Mouse (Mus musculus): ENCODE measurements around the gene Sbno1.
"Not testable (repeated sequence)": the region's sequence is repeated elsewhere in the genome, so short reads cannot be mapped to it uniquely, and the experiment has no call there.

The Sbno1 gene

GRCm38 (mm10) chr5:124349196-124349595, 76.6 kb downstream of the Sbno1 start:
- in situ Hi-C loops (cut with MboI, MseI), result no loop called here

GRCm38 (mm10) chr5:124342897-124343296, 82.9 kb downstream of the Sbno1 start:
- in situ Hi-C loops (cut with MboI, MseI), result no loop called here

- in situ Hi-C loops (cut with MboI, MseI), result not testable (repeated sequence)
Observed at GRCm38 (mm10) chr5:124341753-124342339, 84.0 kb downstream of the Sbno1 start.

- in situ Hi-C loops (cut with MboI, MseI), result loop anchor here in 1 of 2 experiments (10.0 kb wide), 1 partner anchor 376 kb away; no protein-coding TSS in a partner anchor
Observed at GRCm38 (mm10) chr5:124338791-124339190, 87.0 kb downstream of the Sbno1 start.

GRCm38 (mm10) chr5:124337909-124338308, 87.9 kb downstream of the Sbno1 start:
- in situ Hi-C loops (cut with MboI, MseI), result loop anchor here in 1 of 2 experiments (10.0 kb wide), 1 partner anchor 377 kb away; no protein-coding TSS in a partner anchor

- in situ Hi-C loops (cut with MboI, MseI), result loop anchor here in 1 of 2 experiments (10.0 kb wide), 1 partner anchor 378 kb away; no protein-coding TSS in a partner anchor
Observed at GRCm38 (mm10) chr5:124337103-124337502, 88.7 kb downstream of the Sbno1 start.

GRCm38 (mm10) chr5:124334392-124334791, 91.4 kb downstream of the Sbno1 start:
- in situ Hi-C loops (cut with MboI, MseI), result loop anchor here in 1 of 2 experiments (10.0 kb wide), 1 partner anchor 380 kb away; no protein-coding TSS in a partner anchor

- in situ Hi-C loops (cut with MboI, MseI), result loop anchor here in 1 of 2 experiments (10.0 kb wide), 1 partner anchor 385 kb away; no protein-coding TSS in a partner anchor
Observed at GRCm38 (mm10) chr5:124330086-124330485, 95.7 kb downstream of the Sbno1 start.

GRCm38 (mm10) chr5:124327510-124328364, 98.1 kb downstream of the Sbno1 start, which contains the start of the genes Mphosph9 and 2810006K23Rik:
Mphosph9 (minus strand) TSS chr5:124327972.
2810006K23Rik (plus strand) TSS chr5:124328089.
- in situ Hi-C loops (cut with MboI, MseI), result no loop called here

- in situ Hi-C loops (cut with MboI, MseI), result no loop called here
Observed at GRCm38 (mm10) chr5:124326829-124327228, 99.0 kb downstream of the Sbno1 start.
